Mouse (Mus musculus) ES-Bruce4 (cell line): ENCODE data around the gene Clp1. TPM values are rescaled to one million over a fixed set of nuclear protein-coding genes. Genes with fewer than 3 reads are reported as not detected.
"Not testable (repeated sequence)": the region's sequence is repeated elsewhere in the genome, so short reads cannot be mapped to it uniquely, and the experiment has no call there.

Experiments used
- H3K27ac ChIP-seq: 2 replicates; pipeline ENCODE4 v1.5.1; 2012; ENCODE audit warnings: low read length, inconsistent platforms; ENCODE audit not compliant: insufficient read depth
- H3K27me3 ChIP-seq: 2 replicates; pipeline ENCODE4 v1.6.1; 2012; ENCODE audit warnings: mild to moderate bottlenecking, low read length, inconsistent platforms; ENCODE audit not compliant: control insufficient read depth, poor library complexity, insufficient read depth, severe bottlenecking
- H3K36me3 ChIP-seq: 2 replicates; pipeline ENCODE4 v1.6.1; 2012; ENCODE audit warnings: inconsistent platforms, mild to moderate bottlenecking, low read length, moderate library complexity; ENCODE audit not compliant: control insufficient read depth, poor library complexity, insufficient read depth, severe bottlenecking
- H3K4me1 ChIP-seq: one replicate; pipeline ENCODE4 v1.8.1; 2011; ENCODE audit warnings: low read length; ENCODE audit not compliant: control insufficient read depth, insufficient read depth
- H3K4me3 ChIP-seq: 2 replicates; pipeline ENCODE4 v1.5.1; 2011; ENCODE audit warnings: low read depth, mild to moderate bottlenecking, low read length
- H3K9ac ChIP-seq: 2 replicates; pipeline ENCODE4 v1.6.1; 2012; ENCODE audit warnings: low read depth, mild to moderate bottlenecking, inconsistent platforms; ENCODE audit not compliant: poor library complexity, severe bottlenecking
- H3K9me3 ChIP-seq: replicated peaks from 2 replicates; pipeline ENCODE4 v1.6.1; 2012; ENCODE audit warnings: mild to moderate bottlenecking, low read length, inconsistent platforms; ENCODE audit not compliant: control insufficient read depth, poor library complexity, insufficient read depth, severe bottlenecking
- CTCF ChIP-seq: IDR thresholded peaks from one replicate; pipeline ENCODE4 v1.8.1; 2011; ENCODE audit warnings: low read depth, low read length
- EP300 ChIP-seq: IDR thresholded peaks from 2 replicates; pipeline ENCODE4 v1.6.1; 2011; ENCODE audit warnings: low read depth, low read length; ENCODE audit not compliant: insufficient read depth
- POLR2A ChIP-seq: IDR thresholded peaks from one replicate; pipeline ENCODE4 v1.8.1; 2011; ENCODE audit warnings: low read length; ENCODE audit not compliant: insufficient read depth
- polyA plus RNA-seq: library from polyadenylated mRNA; stranded (reverse); fragments of >200 nt; gene quantifications from 2 replicates; pipeline ENCODE4 v1.2.4, GENCODE M21; 2011; ENCODE audit warnings: low read depth; ENCODE audit not compliant: missing spikeins, insufficient read depth, insufficient read length

Clp1 gene
- polyA plus RNA-seq, 1 experiment = 34.9 TPM

GRCm38 (mm10) chr2:84732394-84732793 is 5.2 kb upstream of the Clp1 start:
- Histone ChIP-seq H3K27me3 (no peaks in the 10 kb centered on the region), H3K9me3 (no peaks in the 10 kb centered on the region), H3K36me3 (no peaks in the 10 kb centered on the region), H3K27ac (no peak overlapping the region), H3K9ac (no peak overlapping the region), H3K4me3 (no peak overlapping the region), H3K4me1 (no peaks in the 10 kb centered on the region)
- TF ChIP-seq EP300 (no peak), POLR2A (no peak)

DNA sequence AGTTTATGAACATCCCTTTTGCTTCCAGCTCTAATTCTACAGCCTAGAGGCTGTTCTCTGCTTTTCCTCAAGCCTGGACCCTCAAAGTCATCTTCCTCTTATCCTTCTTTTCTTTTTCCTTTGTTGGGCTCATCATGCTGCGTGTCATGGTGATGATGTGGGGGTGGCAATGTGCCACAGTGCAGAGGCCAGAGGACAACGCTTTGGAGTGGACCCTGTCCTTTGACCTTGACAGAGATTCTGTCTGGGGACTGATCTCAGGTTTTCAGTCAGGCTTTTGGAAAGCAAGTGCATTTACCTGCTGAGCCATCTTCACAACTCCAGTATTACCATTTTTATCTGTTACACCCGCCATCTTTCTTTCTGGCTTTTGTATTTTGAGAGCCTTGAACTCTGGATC is 4.1 kb upstream of the Clp1 start:
- H3K9ac ChIP-seq = no peak overlapping the region
- no peaks in the 10 kb centered on the region for H3K9me3 ChIP-seq
- no peak overlapping the region for H3K27ac ChIP-seq
- H3K4me3 ChIP-seq = no peak overlapping the region
- no peaks in the 10 kb centered on the region for H3K36me3 ChIP-seq
- H3K4me1 ChIP-seq = no peaks in the 10 kb centered on the region
- TF ChIP-seq POLR2A (no peak), CTCF (no peak), EP300 (no peak)
- no peaks in the 10 kb centered on the region for H3K27me3 ChIP-seq

DNA sequence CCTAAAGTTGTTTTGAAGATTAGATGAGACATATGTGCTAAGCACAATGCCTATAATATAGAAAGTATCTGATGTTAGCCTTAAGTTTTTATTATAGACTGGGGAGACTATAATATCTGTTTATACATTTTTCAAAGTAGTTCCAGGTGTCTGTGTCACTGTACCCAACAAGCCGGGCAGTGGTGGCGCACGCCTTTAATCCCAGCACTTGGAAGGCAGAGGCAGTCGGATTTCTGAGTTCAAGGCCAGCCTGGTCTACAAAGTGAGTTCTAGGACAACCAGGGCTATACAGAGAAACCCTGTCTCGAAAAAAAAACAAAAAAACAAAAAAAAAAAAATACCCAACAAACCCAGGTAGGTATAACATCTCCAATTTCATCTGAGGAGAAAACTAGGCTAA is 1.0 kb upstream of the Clp1 start:
- H3K36me3 ChIP-seq = peaks cover 19% of the 10 kb centered on the region
- not testable (repeated sequence) for H3K4me1 ChIP-seq, H3K9me3 ChIP-seq, H3K9ac ChIP-seq, H3K27ac ChIP-seq, H3K27me3 ChIP-seq, H3K4me3 ChIP-seq

DNA sequence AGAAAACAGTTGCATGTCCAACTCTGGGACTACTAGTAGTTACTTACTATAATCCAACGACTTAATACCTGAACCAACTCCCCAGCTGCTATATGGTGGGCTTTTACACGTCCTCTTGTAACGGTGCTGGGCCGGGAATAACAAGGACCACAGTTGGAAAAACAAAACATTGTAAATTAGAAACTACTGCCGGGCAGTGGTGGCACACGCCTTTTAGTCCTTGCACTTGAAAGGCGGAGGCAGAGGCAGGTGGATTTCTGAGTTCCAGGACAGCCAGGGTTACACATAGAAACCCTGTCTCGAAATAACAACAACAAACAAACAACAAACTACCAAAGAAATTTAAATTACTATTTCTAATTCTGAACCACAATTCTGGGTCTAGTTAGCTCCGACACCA is 434 bp downstream of the Clp1 start:
- peaks cover 25% of the 10 kb centered on the region for H3K36me3 ChIP-seq
- peak overlapping the region; percentile 72 for H3K9ac ChIP-seq
- H3K4me3 ChIP-seq = peak overlapping the region; percentile 87
- no peaks in the 10 kb centered on the region for H3K9me3 ChIP-seq
- 0 out of 2 replicates have a peak overlapping the region, but pooled peaks have one; percentile 15 for H3K27ac ChIP-seq
- H3K4me1 ChIP-seq = no peaks in the 10 kb centered on the region
- TF ChIP-seq CTCF (no peak), EP300 (no peak), POLR2A (no peak)
- no peaks in the 10 kb centered on the region for H3K27me3 ChIP-seq

DNA sequence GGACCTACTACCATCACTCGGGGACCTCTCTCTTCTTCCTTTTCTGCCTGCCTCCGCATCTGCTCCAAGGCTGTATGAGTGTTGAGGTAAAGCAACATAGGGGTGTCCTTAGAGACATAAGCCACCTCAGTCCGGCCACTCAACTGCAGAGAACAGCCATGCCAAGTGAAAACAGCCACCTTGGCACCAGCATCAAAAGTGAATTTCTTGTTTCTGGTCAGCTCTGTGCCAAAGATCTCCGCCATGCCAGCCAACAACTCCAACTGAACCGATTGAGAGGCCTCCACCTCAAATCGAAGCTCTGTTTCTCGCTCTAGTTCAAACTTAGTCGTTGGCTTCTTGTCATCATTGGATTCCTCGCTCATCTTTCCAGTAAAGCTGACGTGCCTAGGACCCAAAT is 1.4 kb downstream of the Clp1 start:
- Histone ChIP-seq H3K27ac (no peak overlapping the region), H3K9me3 (no peaks in the 10 kb centered on the region), H3K27me3 (no peaks in the 10 kb centered on the region), H3K4me3 (no peak overlapping the region), H3K4me1 (no peaks in the 10 kb centered on the region), H3K36me3 (peaks cover 25% of the 10 kb centered on the region), H3K9ac (peak overlapping the region; percentile 72; the same call in 1 of the 2 replicates)
- TF ChIP-seq EP300 = no peak
- TF ChIP-seq CTCF = no peak
- TF ChIP-seq POLR2A = no peak

GRCm38 (mm10) chr2:84723856-84724255 is 3.3 kb downstream of the Clp1 start:
- no peak for TF ChIP-seq EP300
- TF ChIP-seq POLR2A = no peak
- TF ChIP-seq CTCF = no peak

More at GRCm38 (mm10) chr2:84723856-84724255, 3.3 kb downstream of the Clp1 start:
- no peak overlapping the region for H3K4me3 ChIP-seq
- H3K9ac ChIP-seq = no peak overlapping the region
- no peaks in the 10 kb centered on the region for H3K9me3 ChIP-seq
- no peaks in the 10 kb centered on the region for H3K4me1 ChIP-seq
- H3K27ac ChIP-seq = no peak overlapping the region
- peaks cover 25% of the 10 kb centered on the region for H3K36me3 ChIP-seq
- H3K27me3 ChIP-seq = no peaks in the 10 kb centered on the region
